Mouse (Mus musculus) induced T-regulatory cell, adult 2 months (primary cell): ENCODE measurements around the gene Ddx5.
"Not testable (repeated sequence)": the region's sequence is repeated elsewhere in the genome, so short reads cannot be mapped to it uniquely, and the experiment has no call there.

ENCODE experiments used
- DNase-seq: peaks from one replicate; pipeline ENCODE4 v3.0.0-alpha.2; 2012; ENCODE audit warnings: low read depth

The Ddx5 gene

DNA sequence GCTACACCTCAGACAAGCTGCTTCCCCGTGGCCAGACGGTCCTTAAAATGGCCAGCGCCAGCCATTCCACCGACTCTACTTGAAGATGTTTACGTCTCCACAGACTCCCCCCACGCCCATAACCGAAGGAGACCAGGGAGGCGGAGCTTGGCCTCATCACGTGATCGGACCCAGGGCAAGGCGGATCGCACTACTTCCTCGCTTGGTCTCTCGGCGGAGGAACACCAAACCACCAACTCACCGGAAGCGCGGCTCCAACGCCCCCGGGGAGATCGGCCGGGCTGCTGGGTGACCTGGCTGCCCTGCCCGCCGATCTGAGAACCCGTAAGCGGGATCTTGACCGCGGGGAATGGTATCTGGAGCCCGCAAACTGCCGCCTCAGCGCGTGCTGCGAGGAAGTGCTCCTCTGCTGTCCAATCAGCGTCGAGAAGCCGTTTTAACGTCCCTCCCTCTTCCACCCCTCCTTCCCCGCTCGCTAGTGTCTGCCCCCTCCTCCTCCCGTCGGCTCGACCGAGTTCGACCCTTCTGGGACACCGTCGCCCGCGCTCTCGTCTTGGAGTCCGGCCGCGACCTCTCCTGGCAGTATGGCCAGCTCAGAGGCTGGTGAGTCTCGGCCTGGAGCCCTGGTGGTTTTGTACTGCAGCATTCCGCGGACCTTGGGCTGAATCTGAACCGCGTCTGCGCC lies at the start of gene Ddx5, which contains the start of gene Cep95:
Gene Ddx5, minus strand, starts transcription at position 411 of the 685 bp plus-strand sequence.
Gene Cep95, plus strand, starts transcription at position 478 of the 685 bp plus-strand sequence.
- DNase-seq: peak; percentile 100

- DNase-seq: no peak
These were observed 39.1 kb upstream of the Ddx5 start for GRCm38 (mm10) chr11:106828079-106828478.

DNA sequence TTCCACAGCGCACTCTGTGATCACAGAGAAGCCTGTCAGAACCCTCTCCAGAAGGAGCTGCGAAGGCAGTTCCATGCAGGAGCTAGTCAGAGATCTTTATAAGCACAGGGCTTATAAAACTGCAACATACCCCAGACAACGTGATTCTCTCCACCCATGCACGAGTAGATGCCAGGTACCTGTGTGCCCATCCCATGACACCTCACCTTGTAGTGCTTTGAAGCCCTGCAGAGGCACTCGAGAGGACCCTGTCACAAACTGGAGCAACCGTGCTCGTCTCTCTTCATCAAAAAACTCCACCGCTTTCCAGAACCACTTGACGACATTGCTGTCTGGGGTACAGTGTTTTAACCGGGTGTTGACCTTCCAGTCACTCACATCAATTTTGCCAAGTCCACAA lies 35.4 kb upstream of the Ddx5 start:
- DNase-seq: no peak

GRCm38 (mm10) chr11:106823741-106824140 lies 34.8 kb upstream of the Ddx5 start:
- no peak for DNase-seq

- no peak for DNase-seq
These were observed 33.9 kb upstream of the Ddx5 start for GRCm38 (mm10) chr11:106822911-106823310.

- no peak for DNase-seq
These were observed 33.5 kb upstream of the Ddx5 start for GRCm38 (mm10) chr11:106822491-106822890.

GRCm38 (mm10) chr11:106821397-106821796 lies 32.4 kb upstream of the Ddx5 start:
- no peak for DNase-seq

DNA sequence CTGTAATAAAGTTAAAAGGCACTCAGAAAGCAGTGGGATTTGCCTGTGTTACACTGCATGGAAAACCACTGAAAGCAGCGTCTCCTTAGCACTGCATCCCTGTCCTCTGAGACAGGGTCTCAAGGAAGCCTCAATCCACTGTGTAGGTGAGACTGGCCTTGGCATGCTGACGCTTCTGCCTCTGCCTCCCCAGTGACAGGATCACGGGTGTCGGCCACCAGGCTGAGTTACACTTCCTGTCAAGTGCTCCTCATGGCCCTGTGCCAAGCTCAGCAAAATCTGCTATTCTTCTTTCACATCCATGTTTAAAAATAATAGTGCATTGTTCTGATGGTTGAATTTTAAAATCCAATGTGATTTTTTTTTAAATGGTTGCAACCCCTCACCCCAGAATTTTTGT lies 32.0 kb upstream of the Ddx5 start:
- peak; percentile 20 for DNase-seq

GRCm38 (mm10) chr11:106820252-106820651 lies 31.3 kb upstream of the Ddx5 start:
- DNase-seq: no peak

DNA sequence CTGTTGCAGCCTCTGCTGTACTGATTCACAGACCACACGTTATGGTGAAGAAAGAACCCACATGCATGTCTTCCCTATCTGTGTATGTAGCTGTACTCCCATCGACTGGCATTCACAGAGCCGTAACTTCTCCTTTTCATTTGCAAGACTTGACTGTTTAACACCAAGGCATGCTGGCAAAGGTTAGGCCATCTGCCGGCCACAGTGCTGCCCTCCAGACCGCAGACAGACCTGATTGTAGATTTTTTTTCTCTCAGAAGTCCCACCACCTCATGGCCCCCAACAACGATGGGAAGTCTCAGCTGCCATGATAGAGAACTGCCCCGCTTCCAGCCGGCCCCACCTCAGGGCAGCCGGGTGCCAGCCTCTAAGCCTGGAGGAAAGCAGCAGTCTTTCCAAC lies 30.6 kb upstream of the Ddx5 start:
- DNase-seq: no peak

GRCm38 (mm10) chr11:106818341-106818740 lies 29.4 kb upstream of the Ddx5 start:
- no peak for DNase-seq

GRCm38 (mm10) chr11:106817808-106818207 lies 28.8 kb upstream of the Ddx5 start:
- no peak for DNase-seq

GRCm38 (mm10) chr11:106817156-106817555 lies 28.2 kb upstream of the Ddx5 start:
- no peak for DNase-seq

DNA sequence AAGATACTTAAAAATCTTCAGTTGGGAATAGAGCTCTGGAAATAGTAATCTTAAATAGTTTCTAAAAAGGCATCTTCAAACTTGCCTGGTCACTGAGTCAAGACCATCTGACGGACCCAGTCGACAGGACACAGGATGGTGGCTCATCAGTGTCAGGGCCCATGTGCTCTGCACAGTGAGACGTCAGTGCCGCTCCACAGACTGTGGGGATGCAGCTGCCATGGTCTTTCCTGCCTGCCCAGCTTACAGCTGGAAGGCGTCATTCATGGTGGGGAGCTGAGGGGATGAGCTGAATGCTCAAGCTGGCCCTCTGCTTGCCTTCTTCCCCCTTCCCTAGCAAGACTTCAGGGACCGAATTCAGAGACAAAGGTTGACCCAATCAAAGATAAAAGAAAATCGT lies 27.3 kb upstream of the Ddx5 start:
- no peak for DNase-seq

DNA sequence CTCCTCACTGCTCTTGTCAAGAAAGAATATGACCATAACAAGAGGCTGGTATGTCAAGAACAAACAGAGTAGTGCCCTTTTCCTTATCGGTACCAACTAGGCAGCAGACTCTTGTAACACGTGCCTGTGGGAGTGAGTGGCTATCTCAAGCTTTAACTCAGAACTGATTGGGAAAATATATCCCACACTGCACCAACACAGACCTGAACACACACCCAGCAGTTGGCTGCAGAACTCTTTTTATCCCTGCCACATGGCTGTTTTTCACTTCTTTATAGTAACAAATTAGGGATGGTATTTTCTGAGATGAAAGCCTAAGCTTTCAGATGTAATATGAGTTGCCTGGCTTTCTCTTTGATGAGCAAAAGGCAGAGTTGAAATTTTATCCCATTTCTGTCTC lies 26.8 kb upstream of the Ddx5 start:
- DNase-seq: no peak

GRCm38 (mm10) chr11:106815331-106815730 lies 26.3 kb upstream of the Ddx5 start:
- no peak for DNase-seq

DNA sequence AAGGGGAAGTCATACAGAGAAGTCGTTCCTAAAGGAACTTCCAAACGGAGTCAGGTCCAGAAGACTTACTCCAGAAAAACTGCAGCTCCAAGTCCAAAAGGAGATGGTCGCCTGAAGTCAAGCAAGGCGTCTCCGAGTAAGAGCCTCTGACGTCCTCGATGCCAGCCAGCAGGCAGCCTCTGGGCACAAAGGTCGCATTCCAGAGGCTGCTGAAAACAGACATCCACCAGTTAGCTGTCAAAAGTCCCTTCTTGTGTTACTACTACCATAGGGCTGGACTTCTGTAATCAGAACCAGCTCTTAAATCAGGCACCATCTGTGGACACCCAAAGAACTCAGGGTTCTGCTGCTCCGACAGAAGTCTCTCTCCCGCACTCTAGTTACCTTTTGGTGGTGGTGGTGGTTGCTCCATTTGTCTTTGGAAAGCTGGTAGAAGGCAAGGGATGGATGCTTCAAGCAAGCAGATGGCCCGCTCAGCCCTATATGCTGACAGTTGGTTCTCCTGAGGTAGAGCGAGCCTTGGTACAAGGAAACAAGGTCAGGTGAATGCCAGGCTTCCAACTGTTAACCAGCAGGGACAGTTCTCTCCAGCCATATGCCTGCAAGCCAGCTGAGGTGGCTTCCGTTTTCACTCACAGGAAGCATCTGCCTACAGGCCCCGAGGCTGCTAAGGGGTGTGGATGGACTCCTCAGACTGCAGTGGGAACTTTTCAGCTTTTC lies 25.8 kb upstream of the Ddx5 start:
- no peak for DNase-seq

- DNase-seq: no peak
These were observed 23.6 kb upstream of the Ddx5 start for GRCm38 (mm10) chr11:106812410-106813136.

GRCm38 (mm10) chr11:106807442-106807841 lies 18.5 kb upstream of the Ddx5 start:
- DNase-seq: not testable (repeated sequence)

GRCm38 (mm10) chr11:106802069-106802627 lies 13.2 kb upstream of the Ddx5 start:
- DNase-seq: no peak

- DNase-seq: no peak
These were observed 6.7 kb upstream of the Ddx5 start for GRCm38 (mm10) chr11:106795679-106796078.

- DNase-seq: peak; percentile 53
These were observed 4.9 kb upstream of the Ddx5 start for GRCm38 (mm10) chr11:106793846-106794245.

GRCm38 (mm10) chr11:106789649-106790048 lies 664 bp upstream of the Ddx5 start:
- no peak for DNase-seq
